Mouse (Mus musculus): ENCODE measurements around the gene Slc27a4. TPM values are rescaled to one million over a fixed set of nuclear protein-coding genes. Genes with fewer than 3 reads are reported as not detected.
A peak's percentile ranks its signal among the peaks of the same experiment; 100 is the strongest.

Slc27a4 gene
- polyA plus RNA-seq, 1 experiment: 90.6 TPM

- H3K27ac ChIP-seq (ENCODE audit: insufficient read depth, low read length): peak overlapping the region; percentile 50; the same call in 1 of the 2 replicates
- TF ChIP-seq POLR2A (IDR thresholded peaks at IDR 0.05; ENCODE audit: borderline replicate concordance, insufficient read depth, low read length) (no peak), CTCF (IDR thresholded peaks at IDR 0.05; ENCODE audit: borderline replicate concordance, insufficient read depth, low read depth, low read length) (no peak)
- no peaks in the 10 kb centered on the region for H3K4me1 ChIP-seq (ENCODE audit: control insufficient read depth, insufficient read depth, low read length)
- no peak overlapping the region for H3K4me3 ChIP-seq (replicated peaks; ENCODE audit: insufficient read depth, low read depth, low read length)
- no peaks in the 10 kb centered on the region for H3K27me3 ChIP-seq (ENCODE audit: control insufficient read depth, insufficient read depth, low read length)
- WGBS: 71% methylated on average over 2 of the region's 2 CpGs
- DNase-seq: no peak
Measured at GRCm38 (mm10) chr2:29844115-29844514, 41.7 kb downstream of the Slc27a4 start.

GRCm38 (mm10) chr2:29844661-29845060 lies 42.2 kb downstream of the Slc27a4 start:
- TF ChIP-seq POLR2A (IDR thresholded peaks at IDR 0.05; ENCODE audit: borderline replicate concordance, insufficient read depth, low read length): no peak
- TF ChIP-seq CTCF (IDR thresholded peaks at IDR 0.05; ENCODE audit: borderline replicate concordance, insufficient read depth, low read depth, low read length): no peak
- 60% methylated on average over 3 of the region's 3 CpGs for WGBS
- Histone ChIP-seq H3K27ac (ENCODE audit: insufficient read depth, low read length) (peak overlapping the region; percentile 50; the same call in 1 of the 2 replicates), H3K27me3 (ENCODE audit: control insufficient read depth, insufficient read depth, low read length) (no peaks in the 10 kb centered on the region), H3K4me3 (replicated peaks; ENCODE audit: insufficient read depth, low read depth, low read length) (peak overlapping the region; percentile 15), H3K4me1 (ENCODE audit: control insufficient read depth, insufficient read depth, low read length) (no peaks in the 10 kb centered on the region)
- no peak for DNase-seq

GRCm38 (mm10) chr2:29845636-29846035 lies 43.2 kb downstream of the Slc27a4 start:
- Histone ChIP-seq H3K27me3 (ENCODE audit: control insufficient read depth, insufficient read depth, low read length) (no peaks in the 10 kb centered on the region), H3K27ac (ENCODE audit: insufficient read depth, low read length) (peak overlapping the region; percentile 37; the same call in 1 of the 2 replicates), H3K4me1 (ENCODE audit: control insufficient read depth, insufficient read depth, low read length) (no peaks in the 10 kb centered on the region), H3K4me3 (replicated peaks; ENCODE audit: insufficient read depth, low read depth, low read length) (peak overlapping the region; percentile 29)
- DNase-seq: peak in 1 of 2 experiments; percentile 32
- no peak for TF ChIP-seq POLR2A (IDR thresholded peaks at IDR 0.05; ENCODE audit: borderline replicate concordance, insufficient read depth, low read length)
- no peak for TF ChIP-seq CTCF (IDR thresholded peaks at IDR 0.05; ENCODE audit: borderline replicate concordance, insufficient read depth, low read depth, low read length)
- 36% methylated on average over 25 of the region's 25 CpGs for WGBS

- H3K4me1 ChIP-seq (ENCODE audit: control insufficient read depth, insufficient read depth, low read length): no peaks in the 10 kb centered on the region
- H3K27ac ChIP-seq (ENCODE audit: insufficient read depth, low read length): peak overlapping the region; percentile 35; the same call in 1 of the 2 replicates
- peak in 1 of 2 experiments; percentile 38 for DNase-seq
- no peak for TF ChIP-seq POLR2A (IDR thresholded peaks at IDR 0.05; ENCODE audit: borderline replicate concordance, insufficient read depth, low read length)
- TF ChIP-seq CTCF (IDR thresholded peaks at IDR 0.05; ENCODE audit: borderline replicate concordance, insufficient read depth, low read depth, low read length): no peak
- H3K4me3 ChIP-seq (replicated peaks; ENCODE audit: insufficient read depth, low read depth, low read length): peak overlapping the region; percentile 29
- no peaks in the 10 kb centered on the region for H3K27me3 ChIP-seq (ENCODE audit: control insufficient read depth, insufficient read depth, low read length)
- WGBS: 10% methylated on average over 47 of the region's 47 CpGs
Measured at GRCm38 (mm10) chr2:29846061-29846853, 43.8 kb downstream of the Slc27a4 start.

- 43% methylated on average over 3 of the region's 3 CpGs for WGBS
- no peaks in the 10 kb centered on the region for H3K4me1 ChIP-seq (ENCODE audit: control insufficient read depth, insufficient read depth, low read length)
- H3K27me3 ChIP-seq (ENCODE audit: control insufficient read depth, insufficient read depth, low read length): no peaks in the 10 kb centered on the region
- H3K27ac ChIP-seq (ENCODE audit: insufficient read depth, low read length): peak overlapping the region; percentile 35; the same call in 1 of the 2 replicates
- DNase-seq: no peak
- TF ChIP-seq CTCF (IDR thresholded peaks at IDR 0.05; ENCODE audit: borderline replicate concordance, insufficient read depth, low read depth, low read length) (no peak), POLR2A (IDR thresholded peaks at IDR 0.05; ENCODE audit: borderline replicate concordance, insufficient read depth, low read length) (no peak)
- H3K4me3 ChIP-seq (replicated peaks; ENCODE audit: insufficient read depth, low read depth, low read length): no peak overlapping the region
Measured at GRCm38 (mm10) chr2:29846911-29847310, 44.5 kb downstream of the Slc27a4 start.

- WGBS: 16% methylated on average over 8 of the region's 8 CpGs
Measured at GRCm38 (mm10) chr2:29849041-29849440, 46.6 kb downstream of the Slc27a4 start.

GRCm38 (mm10) chr2:29849841-29850480 lies 47.5 kb downstream of the Slc27a4 start:
- H3K4me3 ChIP-seq (replicated peaks; ENCODE audit: insufficient read depth, low read depth, low read length): no peak overlapping the region
- 19% methylated on average over 5 of the region's 5 CpGs for WGBS
- no peak for DNase-seq
- no peak overlapping the region for H3K27ac ChIP-seq (ENCODE audit: insufficient read depth, low read length)
- TF ChIP-seq CTCF (IDR thresholded peaks at IDR 0.05; ENCODE audit: borderline replicate concordance, insufficient read depth, low read depth, low read length) (no peak), POLR2A (IDR thresholded peaks at IDR 0.05; ENCODE audit: borderline replicate concordance, insufficient read depth, low read length) (no peak)
- no peaks in the 10 kb centered on the region for H3K27me3 ChIP-seq (ENCODE audit: control insufficient read depth, insufficient read depth, low read length)
- H3K4me1 ChIP-seq (ENCODE audit: control insufficient read depth, insufficient read depth, low read length): no peaks in the 10 kb centered on the region

More at GRCm38 (mm10) chr2:29849041-29849440, 46.6 kb downstream of the Slc27a4 start:
- no peak for TF ChIP-seq POLR2A (IDR thresholded peaks at IDR 0.05; ENCODE audit: borderline replicate concordance, insufficient read depth, low read length)
- no peak for TF ChIP-seq CTCF (IDR thresholded peaks at IDR 0.05; ENCODE audit: borderline replicate concordance, insufficient read depth, low read depth, low read length)
- Histone ChIP-seq H3K4me1 (ENCODE audit: control insufficient read depth, insufficient read depth, low read length) (no peaks in the 10 kb centered on the region), H3K4me3 (replicated peaks; ENCODE audit: insufficient read depth, low read depth, low read length) (no peak overlapping the region), H3K27me3 (ENCODE audit: control insufficient read depth, insufficient read depth, low read length) (no peaks in the 10 kb centered on the region), H3K27ac (ENCODE audit: insufficient read depth, low read length) (no peak overlapping the region)
- DNase-seq: no peak

Data from cerebellum, adult 2 months (tissue).